Comparison of ENCODE assay signal across 20 mouse cellular contexts in genomic region chrX:139484974-139485373, GRCm38 (mm10). TPM values are rescaled to one million over a fixed set of nuclear protein-coding genes. Genes with fewer than 3 reads are reported as not detected.
"Had no signal": no experiment of that assay in that cellular context is flagged by ENCODE, and none has a peak within 500 bp of the region (broad histone marks: within the 10 kb centered on the region; RNA-seq: fewer than 3 reads in every experiment).

No protein-coding gene starts in this region.

- ATAC-seq: liver, postnatal 0 days; lung, postnatal 0 days; midbrain, embryonic 13.5 days; midbrain, embryonic 15.5 days had no signal

- H3K9ac ChIP-seq: liver, embryonic 13.5 days; liver, embryonic 15.5 days; liver, postnatal 0 days; lung, embryonic 15.5 days; midbrain, embryonic 13.5 days; midbrain, embryonic 15.5 days; neural tube, embryonic 12.5 days had no signal

- H3K9me3 ChIP-seq: liver, embryonic 13.5 days; liver, embryonic 15.5 days; lung, embryonic 15.5 days; megakaryocyte, embryonic 14.5 days; midbrain, embryonic 13.5 days; midbrain, embryonic 15.5 days; neural tube, embryonic 12.5 days had no signal

- H3K36me3 ChIP-seq: liver, embryonic 13.5 days; liver, embryonic 15.5 days; lung, embryonic 15.5 days; midbrain, embryonic 13.5 days; midbrain, embryonic 15.5 days; neural tube, embryonic 12.5 days had no signal

- H3K4me3 ChIP-seq: liver, embryonic 13.5 days; liver, embryonic 15.5 days; lung, embryonic 15.5 days; megakaryocyte, embryonic 14.5 days; midbrain, embryonic 13.5 days; midbrain, embryonic 15.5 days; neural tube, embryonic 12.5 days had no signal

- H3K27ac ChIP-seq: liver, embryonic 13.5 days; liver, embryonic 15.5 days; lung, embryonic 15.5 days; macrophage; midbrain, embryonic 13.5 days; midbrain, embryonic 15.5 days; neural tube, embryonic 12.5 days had no signal

- H3K4me1 ChIP-seq: liver, embryonic 15.5 days; lung, embryonic 15.5 days; midbrain, embryonic 13.5 days; midbrain, embryonic 15.5 days; neural tube, embryonic 12.5 days had no signal

- DNase-seq: liver, embryonic 13.5 days; liver, postnatal 0 days; lung, adult 2 months; lung, postnatal 14 days; lung, postnatal 36 days; right cerebral cortex, postnatal 25 days; spleen, adult 18-20 months; thymus, adult 2 months; thymus, postnatal 25 days; thymus, postnatal 4 days had no signal

- H3K27me3 ChIP-seq: liver, embryonic 13.5 days; liver, embryonic 15.5 days; lung, embryonic 15.5 days; midbrain, embryonic 15.5 days; neural tube, embryonic 12.5 days had no signal

RNA-seq across cellular contexts. Expression of gene D330045A20Rik, which starts 4.8 kb away (rescaled TPM):
- total RNA-seq: monocyte, adult 5-6 weeks; neutrophil, adult 5-6 weeks had no signal
